Comparison of ENCODE assay signal across 8 mouse cellular contexts in the genomic region with DNA sequence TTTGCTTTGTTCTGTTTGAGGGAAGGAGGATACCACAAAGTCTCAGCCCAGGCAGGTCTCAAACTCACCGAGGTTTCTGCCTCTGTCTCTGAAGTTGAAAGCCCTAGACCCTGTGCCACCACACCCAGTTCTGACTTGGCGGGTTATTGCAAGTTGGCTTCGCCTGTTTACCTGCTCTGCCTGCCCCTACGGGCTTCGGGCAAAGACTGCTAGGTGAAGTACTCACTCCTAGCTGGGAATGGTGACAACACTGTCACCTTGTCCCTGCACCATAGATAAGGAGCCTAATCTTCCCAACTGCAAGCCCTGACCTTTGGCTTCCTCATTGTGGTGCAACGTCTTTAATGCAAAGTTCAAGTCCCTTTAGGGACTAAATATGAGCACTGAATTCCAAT. TPM values are rescaled to one million over a fixed set of nuclear protein-coding genes. Genes with fewer than 3 reads are reported as not detected.
DNase-seq lines count a peak whose midpoint lies in the region; ATAC-seq and TF ChIP-seq lines count a peak whose summit lies in the region.

No protein-coding gene starts in this region.

- no peak overlapping the region for H3K9ac ChIP-seq in lung, embryonic 14.5 days
- H3K9ac ChIP-seq in hindbrain, embryonic 12.5 days: no peak overlapping the region
- no peak overlapping the region for H3K9ac ChIP-seq in midbrain, embryonic 14.5 days (replicated peaks; ENCODE audit: low read length)

- H3K4me2 ChIP-seq in lung, embryonic 14.5 days: peak overlapping the region; percentile 81
- peak overlapping the region; percentile 75; the same call in 1 of the 2 replicates for H3K4me2 ChIP-seq in hindbrain, embryonic 12.5 days (replicated peaks)
- peak overlapping the region; percentile 68 for H3K4me2 ChIP-seq in midbrain, embryonic 14.5 days (ENCODE audit: low read length)

- peak overlapping the region; percentile 24; the same call in 1 of the 2 replicates for H3K27ac ChIP-seq in lung, embryonic 14.5 days (ENCODE audit: low read depth)
- peak overlapping the region; percentile 32 for H3K27ac ChIP-seq in brown adipose tissue, adult 24 weeks (replicated peaks; ENCODE audit: low read depth, low read length)
- H3K27ac ChIP-seq in hindbrain, embryonic 12.5 days: no peak overlapping the region
- no peak overlapping the region for H3K27ac ChIP-seq in midbrain, embryonic 14.5 days (replicated peaks; ENCODE audit: low read depth, low read length)

- no peak for ATAC-seq in lung, embryonic 14.5 days (ENCODE audit: insufficient read depth)
- no peak for ATAC-seq in hindbrain, embryonic 12.5 days (ENCODE audit: low FRiP score)
- no peak for ATAC-seq in midbrain, embryonic 14.5 days (ENCODE audit: low FRiP score, low TSS enrichment)
- ATAC-seq in granulocyte monocyte progenitor cell, adult 5-6 weeks (replicated peaks; ENCODE audit: poor library complexity, severe bottlenecking): no peak

- peaks cover 21% of the 10 kb centered on the region for H3K36me3 ChIP-seq in lung, embryonic 14.5 days (ENCODE audit: insufficient read depth)
- H3K36me3 ChIP-seq in hindbrain, embryonic 12.5 days: peaks cover 27% of the 10 kb centered on the region
- peaks cover 21% of the 10 kb centered on the region for H3K36me3 ChIP-seq in midbrain, embryonic 14.5 days (ENCODE audit: control insufficient read depth, insufficient read depth, low read length)

- TF ChIP-seq CTCF in lung, embryonic 14.5 days (IDR thresholded peaks at IDR 0.05; ENCODE audit: low read depth): no peak

- no peak for DNase-seq in lung, embryonic 14.5 days
- no peak for DNase-seq in lung, postnatal 25 days (ENCODE audit: low spot score)
- DNase-seq in midbrain, embryonic 14.5 days: no peak
- DNase-seq in adrenal gland, postnatal 25 days: no peak
- no peak for DNase-seq in right cerebral cortex, adult 2 months (ENCODE audit: low spot score in 2 of 2)

- H3K9me3 ChIP-seq in lung, embryonic 14.5 days (ENCODE audit: low read depth, low read length): no peaks in the 10 kb centered on the region
- no peaks in the 10 kb centered on the region for H3K9me3 ChIP-seq in hindbrain, embryonic 12.5 days (replicated peaks)
- no peaks in the 10 kb centered on the region; the same call in 1 of the 2 replicates for H3K9me3 ChIP-seq in midbrain, embryonic 14.5 days (ENCODE audit: control insufficient read depth, low read length)

- 47% methylated on average over 6 of the region's 6 CpGs for WGBS in lung, embryonic 14.5 days
- WGBS in hindbrain, embryonic 12.5 days: 58% methylated on average over 6 of the region's 6 CpGs
- 68% methylated on average over 6 of the region's 6 CpGs for WGBS in midbrain, embryonic 14.5 days

- no peak overlapping the region; the same call in 1 of the 2 replicates for H3K4me3 ChIP-seq in lung, embryonic 14.5 days (ENCODE audit: low read depth, low read length)
- no peak overlapping the region for H3K4me3 ChIP-seq in brown adipose tissue, adult 24 weeks (ENCODE audit: insufficient read depth, low read depth, low read length)
- H3K4me3 ChIP-seq in hindbrain, embryonic 12.5 days: peak overlapping the region; percentile 43; the same call in 1 of the 2 replicates
- no peak overlapping the region for H3K4me3 ChIP-seq in midbrain, embryonic 14.5 days (replicated peaks; ENCODE audit: low read depth, low read length)

- 0 out of 2 replicates have a peak, but pooled peaks cover 6% of the 10 kb centered on the region for H3K4me1 ChIP-seq in lung, embryonic 14.5 days (ENCODE audit: insufficient read depth)
- peaks cover 5% of the 10 kb centered on the region; the same call in 1 of the 2 replicates for H3K4me1 ChIP-seq in brown adipose tissue, adult 24 weeks (ENCODE audit: control insufficient read depth, insufficient read depth, insufficient read length, low read length)
- peaks cover 17% of the 10 kb centered on the region for H3K4me1 ChIP-seq in hindbrain, embryonic 12.5 days
- H3K4me1 ChIP-seq in midbrain, embryonic 14.5 days (ENCODE audit: control insufficient read depth, insufficient read depth, low read length): peaks cover 6% of the 10 kb centered on the region

- H3K27me3 ChIP-seq in lung, embryonic 14.5 days (ENCODE audit: insufficient read depth, low read length): no peaks in the 10 kb centered on the region
- peaks cover 3% of the 10 kb centered on the region for H3K27me3 ChIP-seq in hindbrain, embryonic 12.5 days
- no peaks in the 10 kb centered on the region for H3K27me3 ChIP-seq in midbrain, embryonic 14.5 days (ENCODE audit: control insufficient read depth, insufficient read depth, low read length)

RNA-seq across cellular contexts. Expression of a gene that starts 0.5 kb away (rescaled TPM):
- 2.1 and 2.4 TPM in 2 replicates for polyA plus RNA-seq in lung, embryonic 14.5 days (2014; fragmentation: Nextera tagmentation; extraction: Ambion mirVana)
- 42.1 and 45.5 TPM in 2 replicates for polyA plus RNA-seq in brown adipose tissue, adult 24 weeks (2012; ENCODE audit: insufficient read depth, insufficient read length, missing spikeins)
- 8.5 and 9.0 TPM in 2 replicates for polyA plus RNA-seq in hindbrain, embryonic 12.5 days (2016; fragmentation: Nextera tagmentation; extraction: Ambion mirVana)
- polyA plus RNA-seq in midbrain, embryonic 14.5 days (2014; fragmentation: Nextera tagmentation; extraction: Ambion mirVana): 17.3 and 32.8 TPM in 2 replicates
- 34.5 and 61.6 TPM in 2 replicates for total RNA-seq in adrenal gland, postnatal 25 days (2021)
- 0.85 TPM in 1 of 2 replicates, not detected in the other for total RNA-seq in granulocyte monocyte progenitor cell, adult 5-6 weeks (2014; fragmentation: Nextera tagmentation)
- total RNA-seq in granulocyte monocyte progenitor cell, adult 5-6 weeks (2017): 2.1 and 5.1 TPM in 2 replicates

RNA-seq across cellular contexts. Expression of a gene that starts 5.3 kb away (rescaled TPM):
- 228 and 242 TPM in 2 replicates for polyA plus RNA-seq in lung, embryonic 14.5 days (2014; fragmentation: Nextera tagmentation; extraction: Ambion mirVana)
- 248 and 256 TPM in 2 replicates for polyA plus RNA-seq in brown adipose tissue, adult 24 weeks (2012; ENCODE audit: insufficient read depth, insufficient read length, missing spikeins)
- 201 and 234 TPM in 2 replicates for polyA plus RNA-seq in hindbrain, embryonic 12.5 days (2016; fragmentation: Nextera tagmentation; extraction: Ambion mirVana)
- polyA plus RNA-seq in midbrain, embryonic 14.5 days (2014; fragmentation: Nextera tagmentation; extraction: Ambion mirVana): 165 and 182 TPM in 2 replicates
- 357 and 368 TPM in 2 replicates for total RNA-seq in adrenal gland, postnatal 25 days (2021)
- 330 and 352 TPM in 2 replicates for total RNA-seq in granulocyte monocyte progenitor cell, adult 5-6 weeks (2014; fragmentation: Nextera tagmentation)
- 225 and 247 TPM in 2 replicates for total RNA-seq in granulocyte monocyte progenitor cell, adult 5-6 weeks (2017)

RNA-seq across cellular contexts. Expression of a gene that starts 5.9 kb away (rescaled TPM):
- 14.4 and 16.9 TPM in 2 replicates for polyA plus RNA-seq in lung, embryonic 14.5 days (2014; fragmentation: Nextera tagmentation; extraction: Ambion mirVana)
- polyA plus RNA-seq in brown adipose tissue, adult 24 weeks (2012; ENCODE audit: insufficient read depth, insufficient read length, missing spikeins): 11.1 and 12.0 TPM in 2 replicates
- polyA plus RNA-seq in hindbrain, embryonic 12.5 days (2016; fragmentation: Nextera tagmentation; extraction: Ambion mirVana): 21.2 and 23.7 TPM in 2 replicates
- 15.6 and 17.1 TPM in 2 replicates for polyA plus RNA-seq in midbrain, embryonic 14.5 days (2014; fragmentation: Nextera tagmentation; extraction: Ambion mirVana)
- 37.4 and 49.3 TPM in 2 replicates for total RNA-seq in adrenal gland, postnatal 25 days (2021)
- total RNA-seq in granulocyte monocyte progenitor cell, adult 5-6 weeks (2014; fragmentation: Nextera tagmentation): 20.1 and 21.9 TPM in 2 replicates
- 9.1 and 19.8 TPM in 2 replicates for total RNA-seq in granulocyte monocyte progenitor cell, adult 5-6 weeks (2017)

RNA-seq across cellular contexts. Expression of a gene that starts 7.6 kb away (rescaled TPM):
- 139 and 142 TPM in 2 replicates for polyA plus RNA-seq in lung, embryonic 14.5 days (2014; fragmentation: Nextera tagmentation; extraction: Ambion mirVana)
- polyA plus RNA-seq in brown adipose tissue, adult 24 weeks (2012; ENCODE audit: insufficient read depth, insufficient read length, missing spikeins): 191 and 217 TPM in 2 replicates
- polyA plus RNA-seq in hindbrain, embryonic 12.5 days (2016; fragmentation: Nextera tagmentation; extraction: Ambion mirVana): 132 and 133 TPM in 2 replicates
- polyA plus RNA-seq in midbrain, embryonic 14.5 days (2014; fragmentation: Nextera tagmentation; extraction: Ambion mirVana): 189 and 217 TPM in 2 replicates
- total RNA-seq in adrenal gland, postnatal 25 days (2021): 328 and 383 TPM in 2 replicates
- 534 and 592 TPM in 2 replicates for total RNA-seq in granulocyte monocyte progenitor cell, adult 5-6 weeks (2014; fragmentation: Nextera tagmentation)
- 280 and 325 TPM in 2 replicates for total RNA-seq in granulocyte monocyte progenitor cell, adult 5-6 weeks (2017)

RNA-seq across cellular contexts. Expression of a gene that starts 10.1 kb away (rescaled TPM):
- 0.76 and 1.7 TPM in 2 replicates for polyA plus RNA-seq in lung, embryonic 14.5 days (2014; fragmentation: Nextera tagmentation; extraction: Ambion mirVana)
- polyA plus RNA-seq in brown adipose tissue, adult 24 weeks (2012; ENCODE audit: insufficient read depth, insufficient read length, missing spikeins): 4.7 and 5.4 TPM in 2 replicates
- polyA plus RNA-seq in hindbrain, embryonic 12.5 days (2016; fragmentation: Nextera tagmentation; extraction: Ambion mirVana): 1.4 and 4.2 TPM in 2 replicates
- polyA plus RNA-seq in midbrain, embryonic 14.5 days (2014; fragmentation: Nextera tagmentation; extraction: Ambion mirVana): not detected in 2 replicates
- total RNA-seq in adrenal gland, postnatal 25 days (2021): 1.7 and 2.6 TPM in 2 replicates
- not detected in 2 replicates for total RNA-seq in granulocyte monocyte progenitor cell, adult 5-6 weeks (2014; fragmentation: Nextera tagmentation)
- 2.4 TPM in 1 of 2 replicates, not detected in the other for total RNA-seq in granulocyte monocyte progenitor cell, adult 5-6 weeks (2017)

Comparison
In these comparisons a context has a peak if more than half of its experiments do, and no peak if none do; other contexts are left out.
1. H3K27ac ChIP-seq: peak in lung, embryonic 14.5 days (single experiment) and brown adipose tissue, adult 24 weeks (single experiment); none in hindbrain, embryonic 12.5 days (single experiment) and midbrain, embryonic 14.5 days (single experiment).
2. Peak in every context shown above with its lines, with median percentiles within 50 percentile points of each other: H3K4me2 ChIP-seq.